Mouse (Mus musculus) WW6 (cell line): ENCODE measurements around the gene Slc26a8.

Experiments
- DNase-seq: peaks from one replicate; pipeline ENCODE4 v3.0.0-alpha.2; 2013; ENCODE audit warnings: low read depth, low spot score

The Slc26a8 gene

DNA sequence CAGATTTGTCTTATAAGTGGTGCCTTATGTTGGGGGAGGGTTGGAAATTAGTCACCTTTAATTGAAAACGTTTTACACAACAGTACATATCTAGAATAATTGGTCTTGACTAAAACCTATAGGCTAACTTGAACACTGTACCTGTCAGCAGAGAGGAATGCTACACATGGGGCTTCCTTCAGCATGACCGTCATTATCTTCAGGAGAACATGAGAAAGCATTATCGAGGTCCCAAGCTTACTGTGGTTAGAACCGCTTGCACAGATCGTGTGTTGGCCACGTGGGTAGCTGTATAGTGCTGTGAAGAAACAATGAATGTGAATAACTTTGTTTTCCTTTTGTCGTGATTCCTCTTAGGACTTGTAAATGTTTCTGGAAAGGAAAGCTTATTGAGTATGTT is 9.8 kb upstream of the Slc26a8 start:
- no peak for DNase-seq

DNA sequence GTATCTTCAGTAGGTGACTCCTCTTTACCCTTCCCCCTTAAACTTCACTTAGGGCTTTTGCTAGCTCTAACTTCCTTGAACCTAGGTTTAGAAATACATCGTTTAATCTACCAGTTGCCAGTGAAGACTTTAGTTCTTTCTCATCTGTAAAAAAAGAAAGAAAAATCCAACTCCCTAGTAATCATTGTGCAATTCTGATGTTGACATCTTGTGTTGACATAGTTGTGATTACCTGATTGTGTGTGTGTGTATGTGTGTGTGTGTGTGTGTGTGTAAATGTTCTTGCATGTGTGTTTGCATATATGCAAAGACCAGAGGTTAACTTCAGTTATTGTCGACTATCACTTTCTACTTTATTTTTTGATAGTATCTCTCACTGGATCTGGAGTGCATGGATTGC is 8.6 kb upstream of the Slc26a8 start:
- DNase-seq, result no peak

DNA sequence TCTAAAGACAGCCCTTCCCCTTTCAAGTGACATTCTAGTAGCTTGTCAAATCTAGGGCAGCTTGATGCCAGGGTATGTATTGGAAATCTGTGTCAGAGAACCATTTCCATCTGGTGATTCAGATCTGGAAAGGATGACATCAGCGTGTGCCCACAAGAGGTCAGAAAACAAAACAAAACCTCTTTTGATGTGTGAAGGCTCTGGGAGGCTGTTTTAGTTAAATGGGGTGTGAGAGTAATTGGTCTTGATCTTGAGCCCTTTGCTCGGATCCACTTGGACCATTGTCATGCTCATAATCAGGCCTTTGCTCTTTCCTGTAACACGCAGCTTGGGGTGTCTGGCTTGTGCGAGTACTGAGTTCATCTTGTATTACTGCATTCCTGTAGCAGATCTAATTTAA is 8.2 kb upstream of the Slc26a8 start:
- DNase-seq, result no peak

DNA sequence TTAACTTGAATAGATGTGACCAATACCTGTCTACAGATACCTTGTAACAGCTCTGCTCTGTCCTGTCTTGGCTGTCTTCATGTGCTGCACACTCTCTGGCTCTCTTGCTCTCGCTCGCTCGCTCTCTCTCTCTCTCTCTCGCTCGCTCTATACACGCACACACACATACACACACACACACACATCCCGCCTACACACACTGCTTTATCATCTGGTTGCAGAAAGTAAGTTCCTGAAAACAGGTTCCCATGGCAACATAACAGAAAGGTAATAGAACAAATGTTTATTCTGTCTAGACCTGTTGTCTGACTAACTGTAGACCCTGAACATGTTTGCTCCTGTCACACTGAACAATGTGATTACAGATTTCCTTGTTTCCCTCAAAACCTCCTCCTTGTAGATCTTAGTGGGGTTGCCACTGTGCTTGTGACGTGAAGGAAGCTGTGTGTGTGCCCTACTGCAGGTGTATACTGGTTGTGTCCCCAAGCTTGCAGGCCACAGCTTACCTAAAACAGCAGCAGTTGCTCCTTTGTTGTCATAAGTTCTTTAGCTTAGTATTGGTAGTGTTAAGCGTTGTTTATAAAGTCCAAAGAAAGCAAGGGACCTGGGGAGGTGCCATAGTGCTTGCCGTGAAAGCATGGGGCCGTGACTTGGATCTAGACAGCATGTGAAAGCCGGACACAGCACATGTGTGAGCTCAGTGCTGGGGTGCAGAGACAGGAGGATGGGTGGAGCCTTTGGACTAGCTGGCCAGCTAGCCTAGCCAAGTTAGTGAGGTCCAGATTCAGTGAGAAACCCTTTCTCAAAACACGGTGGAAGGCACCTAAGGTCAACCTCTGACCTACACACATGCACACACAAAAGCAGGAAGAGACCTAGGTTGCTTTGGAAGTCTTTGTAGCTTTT is 7.5 kb upstream of the Slc26a8 start:
- DNase-seq, result no peak

DNA sequence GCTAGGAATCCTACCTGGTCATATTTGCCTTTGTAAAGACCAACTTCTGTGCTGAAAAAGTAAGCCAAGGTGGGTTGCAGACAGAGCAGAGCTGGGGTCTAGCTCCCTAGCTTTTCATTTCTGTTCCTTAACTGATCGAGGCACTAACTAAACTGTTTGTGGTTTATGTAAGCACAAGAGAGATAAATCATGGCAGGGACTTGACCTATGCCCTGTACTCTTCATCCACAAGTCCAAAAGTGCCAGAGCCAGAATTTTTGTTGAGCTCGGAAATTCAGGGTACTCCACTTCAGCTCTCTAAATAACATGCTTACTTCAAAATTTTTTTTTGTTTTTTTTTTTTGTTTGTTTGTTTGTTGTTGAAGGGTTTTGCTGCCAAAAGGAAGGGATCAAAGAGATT is 6.6 kb upstream of the Slc26a8 start:
- DNase-seq, result no peak

DNA sequence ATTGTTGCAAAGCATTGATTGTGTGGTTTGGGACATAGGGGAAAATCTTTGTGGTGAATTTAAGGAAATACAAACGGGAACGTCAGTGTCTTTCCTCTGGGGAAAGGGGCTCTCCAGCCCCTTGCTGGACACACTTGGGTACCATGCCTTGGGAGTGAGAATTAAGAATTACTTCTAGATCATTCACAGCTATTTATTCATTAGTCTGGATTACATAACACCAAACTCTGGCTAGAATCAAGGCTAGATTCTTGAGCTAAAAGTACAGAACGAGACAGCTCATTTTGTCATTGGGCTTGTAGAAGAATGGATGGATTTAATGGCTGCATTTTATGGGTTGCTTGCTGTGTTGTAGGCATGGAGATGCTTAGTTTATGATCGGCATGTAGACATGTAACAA is 4.8 kb upstream of the Slc26a8 start:
- no peak for DNase-seq

DNA sequence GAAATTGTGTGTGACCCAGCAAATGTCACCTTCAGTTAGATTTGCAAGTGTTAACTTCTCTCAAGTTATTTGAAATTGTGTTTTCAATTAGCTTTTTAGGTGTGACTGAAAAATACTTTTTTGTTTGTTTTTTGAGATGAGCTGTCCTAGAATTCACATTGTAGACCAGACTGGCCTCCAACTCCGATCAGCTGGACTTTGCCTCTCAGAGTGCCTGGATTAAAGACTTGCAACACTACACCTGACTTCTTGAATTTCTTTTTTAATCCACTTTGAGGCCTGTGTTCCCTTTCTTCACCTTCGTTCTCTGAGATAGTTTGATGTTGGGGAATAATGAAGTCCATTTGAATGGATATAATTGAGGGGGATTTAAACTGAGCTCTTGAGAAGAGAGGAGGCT is 4.0 kb upstream of the Slc26a8 start:
- DNase-seq, result no peak

DNA sequence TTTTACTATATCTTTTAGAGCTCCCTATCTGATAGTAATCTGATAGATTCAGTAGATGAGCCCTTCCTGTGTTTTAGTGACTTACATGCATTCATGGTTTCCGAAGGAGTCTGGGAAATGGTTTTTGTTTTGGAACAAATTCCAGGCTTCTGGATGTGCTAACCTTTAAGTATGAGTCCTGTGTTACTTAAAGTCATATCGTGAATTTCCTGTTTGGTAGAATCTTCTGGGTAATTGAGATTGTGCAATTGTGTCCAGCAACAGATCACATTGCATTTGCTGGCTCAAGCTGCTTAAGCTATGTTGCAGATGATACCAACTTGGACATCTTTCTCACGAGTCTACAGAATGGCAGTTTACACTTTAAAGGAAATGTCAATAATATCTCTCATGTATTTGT is 3.1 kb upstream of the Slc26a8 start:
- no peak for DNase-seq

DNA sequence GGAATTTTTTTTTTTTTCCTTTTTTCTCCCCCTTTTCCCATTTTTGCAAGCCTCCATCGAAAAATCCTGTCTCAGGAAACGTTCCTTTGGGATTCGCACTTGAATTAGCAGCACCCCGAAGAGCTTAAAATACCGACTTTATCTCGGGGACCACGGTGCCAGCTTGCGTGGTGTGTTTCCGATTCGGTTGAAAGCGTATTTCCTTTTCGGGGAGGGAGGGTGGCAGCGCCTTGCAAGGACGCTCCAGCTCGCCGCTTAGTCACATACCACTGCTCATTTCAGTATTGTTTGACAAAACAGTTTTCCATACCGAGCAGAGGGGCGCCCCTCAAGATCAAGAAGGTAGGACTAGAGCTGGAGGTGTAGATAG is 2.3 kb upstream of the Slc26a8 start:
- no peak for DNase-seq

DNA sequence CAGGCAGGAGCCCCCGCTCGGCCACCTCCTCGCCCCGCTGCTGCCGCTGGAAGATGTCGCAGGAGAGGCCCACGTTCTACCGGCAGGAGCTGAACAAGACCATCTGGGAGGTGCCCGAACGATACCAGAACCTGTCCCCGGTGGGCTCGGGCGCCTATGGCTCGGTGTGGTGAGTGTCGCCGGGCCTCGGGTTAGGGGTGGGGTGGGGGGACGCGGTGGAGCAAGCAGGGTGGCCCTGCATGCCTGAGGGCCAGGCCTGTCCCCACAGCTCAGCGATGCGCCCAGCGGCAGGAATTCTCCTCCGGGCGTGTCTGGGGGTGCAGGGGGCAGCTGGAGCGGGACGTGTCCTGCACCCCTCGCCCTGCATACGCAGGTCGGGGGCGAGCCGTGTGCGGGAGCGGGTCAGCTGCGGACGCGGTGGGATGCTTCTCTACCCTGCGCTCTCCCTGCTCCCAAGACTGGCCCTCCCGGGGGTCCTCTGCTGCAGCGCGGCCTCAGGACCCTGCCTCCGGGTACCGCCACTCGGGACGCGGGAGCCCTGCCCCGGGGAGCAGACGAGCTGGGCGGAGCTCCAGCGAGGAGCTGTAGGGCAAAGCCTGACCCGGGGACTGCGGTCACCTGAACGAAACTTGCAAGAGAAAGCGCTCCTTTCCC is 1.8 kb upstream of the Slc26a8 start:
- DNase-seq, result no peak

DNA sequence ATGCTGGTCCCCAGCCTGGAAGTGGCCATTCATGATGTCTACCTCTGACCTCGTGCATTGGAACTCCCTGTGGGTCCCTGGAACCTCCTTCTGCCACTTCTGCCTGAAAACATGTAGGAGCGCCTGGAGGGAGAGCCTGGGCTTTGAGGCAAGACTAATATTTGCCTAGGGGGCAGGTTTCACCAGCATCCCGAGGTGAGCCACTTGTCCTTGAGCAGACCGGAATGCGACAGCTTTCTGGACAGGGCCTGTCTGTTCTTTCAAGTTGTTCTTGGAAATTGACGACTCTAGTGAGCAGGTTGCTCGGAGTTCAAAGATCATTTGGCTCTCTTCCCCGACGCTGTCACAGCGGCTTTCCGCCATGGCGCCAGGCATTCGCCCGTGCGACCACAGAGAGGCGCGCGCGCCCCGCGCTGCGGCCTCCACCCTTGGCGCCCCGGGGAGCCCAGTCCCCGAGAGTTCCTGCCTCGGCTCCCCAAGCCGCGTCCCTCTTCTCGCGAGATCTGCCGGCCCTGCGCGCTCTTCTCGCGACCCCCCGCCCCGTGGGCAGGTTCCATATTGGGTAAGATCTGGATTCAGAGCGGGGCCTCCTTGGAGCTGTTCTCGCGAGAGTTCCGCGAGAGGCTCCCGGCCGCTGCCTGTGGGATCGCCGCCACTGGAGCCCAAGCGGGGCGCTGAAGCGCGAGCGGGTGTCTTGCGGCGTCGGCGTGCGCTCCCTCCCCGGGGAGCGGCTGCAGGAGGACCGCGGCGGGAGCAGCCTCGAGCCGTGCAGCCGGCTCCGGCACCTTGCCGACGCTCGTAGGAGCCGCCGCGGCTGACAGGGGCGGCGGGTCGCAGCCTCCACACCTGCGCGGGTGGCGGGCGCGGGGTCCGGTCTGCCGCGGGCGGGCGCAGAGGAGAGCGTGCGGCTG is 998 bp upstream of the Slc26a8 start, which contains the start of gene Mapk14:
Gene Mapk14 (plus strand): TSS at position 554 of the 911 bp plus-strand sequence.
- peak; percentile 97 for DNase-seq

DNA sequence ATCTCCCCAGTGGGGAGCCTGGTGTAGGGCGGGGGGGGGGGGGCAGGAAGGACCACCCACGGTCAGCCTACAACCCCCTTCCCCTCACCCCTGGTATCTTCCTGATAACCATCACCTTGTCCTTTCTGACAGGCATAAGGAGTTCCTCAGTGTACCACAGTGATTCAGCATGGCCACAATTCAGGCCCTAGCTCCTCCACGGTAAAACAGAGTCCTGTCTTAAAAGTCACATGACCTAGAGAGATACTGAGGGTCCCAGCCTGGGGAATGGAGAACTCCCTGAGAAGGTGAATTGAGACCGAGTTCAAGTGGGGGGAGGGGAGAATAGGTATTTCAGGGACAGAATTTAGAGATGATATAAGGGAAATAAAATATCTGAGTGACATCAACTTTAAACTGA is 2.7 kb downstream of the Slc26a8 start:
- no peak for DNase-seq

DNA sequence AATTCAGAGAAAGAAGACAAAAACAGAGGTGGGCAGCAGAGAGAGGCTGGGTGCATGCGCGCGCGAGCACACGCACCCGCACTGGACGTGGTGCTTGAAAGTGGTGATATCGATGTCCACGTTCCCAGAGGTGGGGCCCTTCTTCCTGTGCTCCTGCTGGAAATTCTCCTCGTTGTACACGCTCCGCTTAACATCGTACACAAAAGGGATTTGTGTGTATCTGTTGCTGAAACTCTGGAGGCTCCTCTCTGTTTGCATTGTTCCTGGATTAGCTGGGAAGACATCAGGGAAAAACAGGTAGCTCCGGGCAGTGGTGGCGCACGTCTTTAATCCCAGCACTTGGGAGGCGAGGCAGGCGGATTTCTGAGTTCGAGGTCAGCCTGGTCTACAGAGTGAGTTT is 5.4 kb downstream of the Slc26a8 start:
- no peak for DNase-seq

DNA sequence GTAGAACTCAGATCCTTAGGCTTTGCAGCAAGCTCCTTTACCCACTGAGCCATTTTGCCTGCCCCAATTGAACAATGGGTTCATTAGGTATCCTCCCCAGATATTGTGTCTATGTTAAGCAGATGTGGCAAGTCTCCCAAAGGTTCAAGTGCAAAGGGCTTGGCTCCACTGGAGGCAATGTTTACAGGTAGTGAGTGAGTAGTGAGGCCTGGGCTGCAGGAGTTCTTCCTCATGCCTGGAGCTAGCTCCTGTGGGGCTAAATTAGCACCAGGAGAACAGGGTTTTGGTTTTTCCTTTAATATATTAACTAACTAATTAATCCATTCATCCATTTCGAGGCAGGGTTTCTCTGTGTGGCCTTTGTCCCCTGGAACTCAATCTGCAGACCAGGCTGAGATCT is 6.4 kb downstream of the Slc26a8 start:
- DNase-seq, result no peak

DNA sequence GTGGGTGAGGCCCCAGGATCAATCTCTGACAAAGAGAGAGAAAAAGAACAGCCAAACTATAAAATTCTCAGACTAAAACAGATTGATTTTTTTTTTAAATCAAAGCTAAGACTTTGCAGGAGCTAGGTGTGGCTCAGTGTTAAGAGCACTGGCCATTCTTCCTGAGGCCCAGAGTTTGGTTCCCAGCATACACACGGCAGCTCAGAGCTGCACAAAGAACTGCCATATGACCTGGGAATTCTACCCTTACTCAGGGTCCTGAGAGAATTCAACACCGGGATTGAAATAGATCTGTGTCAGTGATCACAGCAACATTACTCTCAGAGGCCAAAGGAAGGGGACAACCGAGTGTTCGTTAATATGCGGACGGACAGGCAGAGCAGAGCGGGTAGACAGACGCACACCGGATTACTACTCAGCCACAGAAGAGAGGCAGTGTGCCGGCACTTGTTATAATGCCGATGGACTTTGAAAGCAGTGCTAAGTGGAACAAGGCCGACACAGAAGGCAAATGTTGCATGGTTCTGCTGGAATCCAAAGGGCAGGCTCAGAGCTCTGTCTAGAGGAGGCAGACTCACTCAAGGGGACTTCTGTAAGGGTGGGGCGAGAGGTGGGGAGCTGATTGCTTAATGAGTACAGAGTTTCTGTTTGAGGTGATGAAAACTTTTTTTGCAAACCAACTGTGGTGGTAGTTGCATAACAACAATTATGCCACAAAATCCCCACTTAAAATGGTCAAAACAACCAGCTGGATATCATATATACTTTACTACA is 7.5 kb downstream of the Slc26a8 start:
- no peak for DNase-seq

DNA sequence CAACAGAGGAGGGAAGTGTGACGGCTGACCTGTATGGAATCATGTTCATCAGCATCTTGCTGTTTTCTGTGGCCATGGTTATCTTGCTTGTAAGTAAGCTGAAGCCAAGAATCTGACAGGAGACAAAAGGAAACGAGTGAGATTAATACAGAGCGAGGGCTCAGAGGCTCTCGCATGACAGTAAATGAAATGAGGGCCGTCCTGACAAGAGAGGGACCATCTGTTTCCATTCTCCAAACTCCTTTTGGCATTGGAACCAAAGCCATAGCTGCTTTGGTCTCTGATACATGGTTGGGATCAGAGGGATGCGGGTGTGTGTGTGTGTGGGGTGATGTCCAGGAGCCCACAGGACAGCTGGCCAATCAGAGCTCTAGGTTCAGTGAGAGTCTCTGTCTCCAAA is 30.5 kb downstream of the Slc26a8 start:
- no peak for DNase-seq

DNA sequence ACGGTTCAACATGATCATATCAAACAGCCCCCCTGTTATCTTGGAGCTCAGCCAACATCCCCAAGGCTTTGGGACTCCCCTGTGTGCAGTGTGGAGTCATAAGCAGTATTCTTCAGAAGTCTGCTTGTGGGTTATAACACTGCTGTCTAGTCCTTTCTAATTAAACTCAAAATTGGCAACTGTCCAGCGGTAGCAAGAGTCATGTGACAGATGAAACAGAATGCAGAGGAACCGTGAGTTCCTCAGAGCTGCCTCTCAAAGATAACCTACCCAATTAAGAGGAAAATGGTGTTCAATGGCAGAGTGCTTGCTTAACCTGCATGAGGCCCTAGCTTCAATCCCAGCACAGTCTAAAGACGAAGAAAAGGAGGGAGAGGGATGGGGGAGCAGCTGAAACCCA is 32.1 kb downstream of the Slc26a8 start:
- no peak for DNase-seq

DNA sequence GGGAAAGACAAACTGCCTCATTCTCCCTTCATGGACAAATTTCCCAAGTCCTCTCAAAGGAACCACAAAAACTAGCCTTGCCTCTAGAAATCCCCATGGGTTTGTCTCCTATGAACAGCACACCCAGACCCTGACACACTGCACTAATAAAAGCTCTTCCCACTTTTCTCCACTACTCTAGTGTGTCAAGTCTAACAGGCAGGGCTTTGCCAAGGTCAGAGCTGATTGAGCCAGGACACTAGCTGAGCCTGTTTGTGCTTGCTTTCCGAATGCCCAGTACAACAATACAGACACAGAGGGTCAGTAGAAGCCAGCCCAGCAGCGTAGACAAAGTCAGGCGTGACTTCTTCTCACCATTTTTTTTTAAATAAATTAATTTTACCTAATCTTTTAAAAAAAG is 39.8 kb downstream of the Slc26a8 start:
- DNase-seq, result no peak

DNA sequence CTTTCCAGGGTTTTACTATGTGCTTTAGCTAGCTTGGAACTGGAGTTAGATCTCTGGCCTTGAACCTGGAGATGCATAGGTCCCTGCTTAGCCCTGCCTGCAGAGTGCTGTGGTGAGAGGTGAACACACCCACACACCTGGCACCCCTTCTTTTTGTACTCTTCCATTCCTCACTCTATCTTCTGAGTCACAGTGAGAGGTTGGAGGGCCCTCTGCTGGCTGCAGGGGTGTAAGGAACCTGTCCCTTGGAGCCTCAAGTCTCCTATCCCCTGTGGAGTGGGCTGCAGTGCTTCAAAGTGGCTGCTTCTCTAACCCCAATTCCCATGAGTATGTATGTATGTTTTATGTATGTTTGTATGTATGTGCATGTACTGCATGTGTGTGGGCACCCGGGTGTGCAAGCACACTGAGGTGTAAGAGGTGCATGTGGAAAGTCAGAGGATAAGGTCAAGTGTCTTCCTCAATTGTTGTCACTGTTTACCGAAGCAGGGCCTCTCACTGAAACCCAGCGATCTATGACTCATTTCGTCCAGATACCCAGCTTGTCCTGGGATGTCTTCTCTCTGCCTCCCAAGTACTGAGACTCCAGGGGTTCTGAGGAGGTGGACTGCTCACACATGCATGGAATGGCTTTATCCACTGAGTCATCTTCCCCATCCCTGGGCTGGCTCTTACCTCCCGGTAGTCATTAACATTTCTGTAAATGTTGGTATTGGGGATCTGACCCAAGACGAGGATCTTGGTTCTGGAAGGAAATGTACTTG is 41.2 kb downstream of the Slc26a8 start:
- peak; percentile 36 for DNase-seq

DNA sequence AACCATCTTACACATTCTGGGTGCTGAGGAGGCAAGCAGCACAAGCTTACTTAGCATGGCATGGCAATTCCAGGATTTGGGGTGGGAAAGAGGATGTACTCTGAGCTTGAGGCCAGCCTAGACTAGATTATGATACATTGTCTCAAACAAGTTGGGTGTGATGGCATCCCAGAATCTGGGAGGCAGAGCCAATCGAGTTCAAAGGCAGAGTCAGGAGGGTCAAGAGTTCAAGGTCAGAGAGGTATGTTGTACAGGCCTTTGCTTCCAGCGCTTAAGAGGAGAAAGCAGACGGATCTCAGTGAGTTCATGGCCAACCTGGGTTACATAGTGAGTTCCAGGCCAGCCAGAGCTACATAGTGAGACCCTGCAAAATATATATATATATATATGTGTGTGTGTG is 43.8 kb downstream of the Slc26a8 start:
- no peak for DNase-seq

DNA sequence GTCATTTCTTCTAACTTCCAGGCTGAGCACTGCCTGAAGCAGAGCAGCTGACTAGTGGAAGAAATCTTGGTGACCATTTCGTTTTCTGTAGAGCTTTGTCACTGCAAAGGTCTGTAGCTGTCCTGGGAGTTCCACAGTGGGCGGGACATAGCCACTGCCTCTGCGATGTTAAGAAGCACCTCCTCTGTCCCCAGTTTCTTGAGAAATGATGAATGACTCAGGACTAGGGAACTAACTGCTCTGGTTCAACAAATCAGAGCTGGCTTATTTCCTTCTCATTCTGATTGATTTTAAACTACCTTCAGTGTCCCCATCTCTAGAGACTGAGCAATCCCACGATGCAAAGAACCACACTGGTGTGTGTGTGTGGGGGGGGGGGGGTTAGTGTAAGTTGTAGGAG is 45.9 kb downstream of the Slc26a8 start:
- no peak for DNase-seq
